Mouse (Mus musculus) adipocyte (in vitro differentiated cells): Measurements from ENCODE around the gene Tmem11.
"Not testable (repeated sequence)": the region's sequence is repeated elsewhere in the genome, so short reads cannot be mapped to it uniquely, and the experiment has no call there.

ENCODE experiments used
- DNase-seq: peaks from one replicate; pipeline ENCODE4 v3.0.0-alpha.2; 2016; ENCODE audit warnings: low spot score

Tmem11 gene

GRCm38 (mm10) chr11:60886986-60887385 is 7.9 kb upstream of the Tmem11 start:
- DNase-seq = not testable (repeated sequence)

- DNase-seq = no peak
Observed at GRCm38 (mm10) chr11:60882386-60882785, 3.3 kb upstream of the Tmem11 start.

GRCm38 (mm10) chr11:60880559-60880958 is 1.5 kb upstream of the Tmem11 start:
- no peak for DNase-seq

GRCm38 (mm10) chr11:60879423-60879822 is 351 bp upstream of the Tmem11 start:
- DNase-seq = peak; percentile 79

- peak; percentile 80 for DNase-seq
Observed at GRCm38 (mm10) chr11:60878056-60878612, 938 bp downstream of the Tmem11 start.

- DNase-seq = no peak
Observed at GRCm38 (mm10) chr11:60873101-60873500, 6.0 kb downstream of the Tmem11 start.

- DNase-seq = no peak
Observed at GRCm38 (mm10) chr11:60871409-60871808, 7.7 kb downstream of the Tmem11 start.

GRCm38 (mm10) chr11:60869471-60869870 is 9.6 kb downstream of the Tmem11 start:
- DNase-seq = not testable (repeated sequence)

- DNase-seq = no peak
Observed at GRCm38 (mm10) chr11:60867904-60868303, 11.2 kb downstream of the Tmem11 start.

- DNase-seq = peak; percentile 47
Observed at GRCm38 (mm10) chr11:60867456-60867855, 11.6 kb downstream of the Tmem11 start.

GRCm38 (mm10) chr11:60866021-60866420 is 13.1 kb downstream of the Tmem11 start:
- DNase-seq = no peak

- no peak for DNase-seq
Observed at GRCm38 (mm10) chr11:60864916-60865315, 14.2 kb downstream of the Tmem11 start.

GRCm38 (mm10) chr11:60864166-60864565 is 14.9 kb downstream of the Tmem11 start:
- DNase-seq = no peak

GRCm38 (mm10) chr11:60863196-60863595 is 15.9 kb downstream of the Tmem11 start:
- DNase-seq = no peak

- DNase-seq = no peak
Observed at GRCm38 (mm10) chr11:60861993-60862392, 17.1 kb downstream of the Tmem11 start.

- no peak for DNase-seq
Observed at GRCm38 (mm10) chr11:60856587-60856986, 22.5 kb downstream of the Tmem11 start.

GRCm38 (mm10) chr11:60845415-60845814 is 33.7 kb downstream of the Tmem11 start:
- DNase-seq = no peak

- no peak for DNase-seq
Observed at GRCm38 (mm10) chr11:60843412-60843811, 35.7 kb downstream of the Tmem11 start.

GRCm38 (mm10) chr11:60841467-60842200 is 37.4 kb downstream of the Tmem11 start:
- DNase-seq = peak; percentile 90

- peak; percentile 89 for DNase-seq
Observed at GRCm38 (mm10) chr11:60837644-60838406, 41.2 kb downstream of the Tmem11 start.

- DNase-seq = no peak
Observed at GRCm38 (mm10) chr11:60836897-60837296, 42.2 kb downstream of the Tmem11 start.

- DNase-seq = peak; percentile 97
Observed at GRCm38 (mm10) chr11:60830433-60831052, 48.5 kb downstream of the Tmem11 start, which contains the start of gene Dhrs7b. Gene Dhrs7b (plus strand): TSS chr11:60830631.
